ENCODE assay signal across 10 mouse cellular contexts in the genomic region with DNA sequence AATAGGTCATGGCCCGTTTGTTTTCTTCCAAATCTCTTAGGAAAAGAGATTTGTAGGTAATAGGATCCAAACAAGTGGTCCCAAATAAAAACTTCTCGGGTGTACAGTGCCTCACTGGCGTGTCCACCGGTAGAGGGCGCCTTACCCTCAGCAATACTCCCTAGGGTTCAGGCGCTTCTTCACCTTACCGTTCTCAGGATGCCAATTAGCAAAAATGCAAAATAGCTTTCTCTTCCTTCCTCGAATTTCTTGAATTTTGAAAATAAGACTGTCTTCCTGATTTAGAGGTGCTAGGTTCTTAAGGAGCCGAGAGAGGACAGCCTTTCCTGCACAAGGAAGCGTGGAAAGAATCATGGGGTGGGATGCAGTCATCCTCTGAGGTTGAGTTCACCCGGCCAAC.
DNase-seq lines count a peak whose midpoint lies in the region; TF ChIP-seq lines count a peak whose summit lies in the region.
"Had no signal": no experiment of that assay in that cellular context is flagged by ENCODE, and none has a peak within 500 bp of the region (broad histone marks: within the 10 kb centered on the region; RNA-seq: fewer than 3 reads in every experiment).

No protein-coding gene starts in this region.

- no peak for TF ChIP-seq POLR2A in heart, adult 2 months (IDR thresholded peaks at IDR 0.05; ENCODE audit: insufficient read depth, low read depth, low read length)

- WGBS in heart, adult 2 months = 15% methylated on average over 11 of the region's 11 CpGs

- no peaks in the 10 kb centered on the region for H3K36me3 ChIP-seq in heart, adult 2 months (ENCODE audit: control insufficient read depth, insufficient read depth, low read length)
- H3K36me3 ChIP-seq: stomach, embryonic 15.5 days had no signal

- 0 out of 2 replicates have a peak, but pooled peaks have one; percentile 17 for TF ChIP-seq EP300 in heart, adult 2 months (IDR thresholded peaks at IDR 0.05; ENCODE audit: insufficient read depth, low read depth, low read length)

- H3K4me3 ChIP-seq in heart, adult 2 months = no peak overlapping the region
- H3K4me3 ChIP-seq: erythroblast, embryonic 14.5 days; stomach, embryonic 15.5 days had no signal

- intact Hi-C loops in heart, adult 2 months (cut with DNase I) = loop anchor here (10.0 kb wide), 1 partner anchor 1320 kb away; no protein-coding TSS in a partner anchor

- H3K27me3 ChIP-seq in heart, adult 2 months (ENCODE audit: control insufficient read depth, insufficient read depth, low read length) = no peaks in the 10 kb centered on the region; the same call in 1 of the 2 replicates
- H3K27me3 ChIP-seq: stomach, embryonic 15.5 days had no signal

- H3K4me1 ChIP-seq in heart, adult 2 months (ENCODE audit: control insufficient read depth, insufficient read depth, low read length) = no peaks in the 10 kb centered on the region; the same call in 1 of the 2 replicates
- H3K4me1 ChIP-seq: stomach, embryonic 15.5 days had no signal

- H3K9ac ChIP-seq in heart, adult 2 months (ENCODE audit: low read depth, low read length) = no peak overlapping the region
- H3K9ac ChIP-seq: stomach, embryonic 15.5 days had no signal

- H3K27ac ChIP-seq in heart, adult 2 months = no peak overlapping the region
- H3K27ac ChIP-seq: stomach, embryonic 15.5 days had no signal

- peak; percentile 20 to 24 for DNase-seq in B cell, adult 2 months
- DNase-seq in adrenal gland, adult 2 months = peak; percentile 55
- peak; percentile 83 for DNase-seq in embryo, embryonic 11 days
- DNase-seq in heart, adult 2 months = peak; percentile 36 to 71
- DNase-seq in kidney, postnatal 4 days = peak; percentile 91
- DNase-seq in lung, adult 18-20 months = peak; percentile 35 to 57
- DNase-seq in ovary, postnatal 36 days (ENCODE audit: low spot score) = peak; percentile 76
- DNase-seq in urinary bladder, adult 18-20 months (ENCODE audit: low spot score in 2 of 2) = peak; percentile 43 to 48

- peak; percentile 96 for TF ChIP-seq CTCF in heart, adult 2 months (IDR thresholded peaks at IDR 0.05)

- no peaks in the 10 kb centered on the region for H3K79me2 ChIP-seq in heart, adult 2 months (replicated peaks; ENCODE audit: control insufficient read depth, insufficient read depth, low read length)

Comparison
In these comparisons a context has a peak if more than half of its experiments do, and no peak if none do; other contexts are left out.
1. DNase-seq: peak in every context shown above with its lines; median percentile 91 in kidney, postnatal 4 days; 83 in embryo, embryonic 11 days; 76 in ovary, postnatal 36 days; 55 in adrenal gland, adult 2 months; 54 in heart, adult 2 months; 46 in lung, adult 18-20 months; 46 in urinary bladder, adult 18-20 months; 22 in B cell, adult 2 months.